Mouse (Mus musculus) heart, adult 2 months (tissue): ENCODE measurements around the gene Krtap5-4.
"Not testable (repeated sequence)": the region's sequence is repeated elsewhere in the genome, so short reads cannot be mapped to it uniquely, and the experiment has no call there.

Source experiments
- CTCF ChIP-seq: fragments of 200-600 bp; IDR thresholded peaks from 2 replicates; pipeline ENCODE4 v1.8.1; 2022; ENCODE audit warnings: antibody characterized with exemption, mild to moderate bottlenecking, moderate library complexity
- POLR2A ChIP-seq: fragments of 200-500 bp; IDR thresholded peaks from 2 replicates; pipeline ENCODE4 v1.6.1; 2011; ENCODE audit warnings: mild to moderate bottlenecking, low read depth, low read length, control low read depth; ENCODE audit not compliant: insufficient read depth

GRCm38 (mm10) chr7:142285910-142286612 lies 17.3 kb upstream of the Krtap5-4 start:
- TF ChIP-seq POLR2A, CTCF: not testable (repeated sequence)
